Mouse (Mus musculus): ENCODE results near the gene Tns1.

GRCm38 (mm10) chr1:74141781-74142180 is 17.5 kb upstream of the Tns1 start:
- no peak for TF ChIP-seq POLR2A (IDR thresholded peaks at IDR 0.05; ENCODE audit: borderline replicate concordance, control insufficient read depth, low read depth, low read length)
- TF ChIP-seq CTCF (IDR thresholded peaks at IDR 0.05; ENCODE audit: control insufficient read depth, insufficient read depth, low read length), result no peak

Data from bone marrow, adult 2 months (tissue).